Mouse (Mus musculus) intestine, postnatal 0 days (tissue): Measurements from ENCODE around the gene Ccdc70. TPM values are rescaled to one million over a fixed set of nuclear protein-coding genes. Genes with fewer than 3 reads are reported as not detected.

Experiments
- ATAC-seq: fragments of 200-750 bp; cut with Nextera tagmentation; 2 replicates; pipeline ENCODE4 v1.8.0; 2017; ENCODE audit warnings: mild to moderate bottlenecking, moderate TSS enrichment, moderate library complexity
- H3K27ac ChIP-seq: fragments of 300-500 bp; sonication (generic); 2 replicates; pipeline ENCODE4 v1.5.1; 2014; ENCODE audit warnings: mild to moderate bottlenecking, low read depth, low read length, moderate library complexity
- H3K27me3 ChIP-seq: fragments of 300-500 bp; sonication (generic); replicated peaks from 2 replicates; pipeline ENCODE4 v1.6.1; 2014; ENCODE audit warnings: low read length, mixed read lengths; ENCODE audit not compliant: control insufficient read depth, insufficient read depth
- H3K36me3 ChIP-seq: fragments of 300-500 bp; sonication (generic); 2 replicates; pipeline ENCODE4 v1.6.1; 2014; ENCODE audit warnings: mild to moderate bottlenecking, moderate library complexity; ENCODE audit not compliant: control insufficient read depth, insufficient read depth
- H3K4me1 ChIP-seq: fragments of 300-500 bp; sonication (generic); replicated peaks from 2 replicates; pipeline ENCODE4 v1.6.1; 2014; ENCODE audit warnings: antibody characterized with exemption, low read length, mixed read lengths; ENCODE audit not compliant: control insufficient read depth, insufficient read depth
- H3K4me2 ChIP-seq: fragments of 300-500 bp; sonication (generic); replicated peaks from 2 replicates; pipeline ENCODE4 v1.6.1; 2014; ENCODE audit warnings: low read depth, mild to moderate bottlenecking, moderate library complexity
- H3K4me3 ChIP-seq: fragments of 300-500 bp; sonication (generic); 2 replicates; pipeline ENCODE4 v1.5.1; 2014; ENCODE audit warnings: low read depth, low read length
- H3K9ac ChIP-seq: fragments of 300-500 bp; sonication (generic); 2 replicates; pipeline ENCODE4 v1.6.1; 2014; ENCODE audit warnings: mild to moderate bottlenecking, low read depth, low read length
- H3K9me3 ChIP-seq: fragments of 300-500 bp; sonication (generic); 2 replicates; pipeline ENCODE4 v1.6.1; 2016; ENCODE audit warnings: mixed run types; ENCODE audit not compliant: control insufficient read depth
- CTCF ChIP-seq: sonication (generic); IDR thresholded peaks from 2 replicates; pipeline ENCODE4 v1.5.1; 2016; ENCODE audit warnings: low read depth, mild to moderate bottlenecking, control low read depth, antibody characterized with exemption, moderate library complexity
- WGBS: fragments of 180-500 bp; shearing (Covaris S2); extraction: QIAGEN DNeasy Blood & Tissue Kit; methylation state at CpG from one replicate; pipeline ENCODE4 v1.1.7; 2014; 5-methylcytosine and 5-hydroxymethylcytosine counted together
- polyA plus RNA-seq: library from polyadenylated mRNA; unstranded; fragments of >200 nt; fragmentation: Nextera tagmentation; extraction: Ambion mirVana; gene quantifications from 2 replicates; pipeline ENCODE4 v1.2.1, GENCODE M21; 2015

Ccdc70 gene
- polyA plus RNA-seq, 1 experiment from 2014 or later: not detected

DNA sequence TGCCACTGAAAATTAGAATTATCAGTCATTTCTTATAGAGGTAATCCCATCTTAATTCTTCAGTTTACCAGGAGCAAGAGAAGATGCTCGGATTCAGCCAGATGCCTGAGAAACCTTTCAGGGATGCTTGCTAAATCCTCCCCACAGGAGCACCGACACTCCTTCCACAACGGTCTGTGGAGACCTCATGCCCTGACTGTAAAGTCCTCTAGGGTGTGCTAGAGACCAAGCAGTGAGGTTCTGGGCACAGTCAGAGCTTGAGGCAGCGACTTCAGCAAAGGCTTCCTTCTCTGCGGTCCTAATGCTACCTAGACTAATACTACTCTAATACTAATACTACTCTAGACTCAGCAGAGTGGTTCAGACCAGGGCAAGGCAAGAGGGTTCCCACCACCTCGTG is 22.6 kb downstream of the Ccdc70 start:
- no peaks in the 10 kb centered on the region for H3K4me1 ChIP-seq
- H3K36me3 ChIP-seq: no peaks in the 10 kb centered on the region; the same call in 1 of the 2 replicates
- WGBS: 35% methylated on average over 6 of the region's 6 CpGs
- no peak overlapping the region for H3K9ac ChIP-seq
- H3K27ac ChIP-seq: no peak overlapping the region
- no peak overlapping the region for H3K4me2 ChIP-seq
- TF ChIP-seq CTCF: peak; percentile 90
- no peak for ATAC-seq
- H3K9me3 ChIP-seq: no peaks in the 10 kb centered on the region
- H3K27me3 ChIP-seq: no peaks in the 10 kb centered on the region
- H3K4me3 ChIP-seq: no peak overlapping the region

DNA sequence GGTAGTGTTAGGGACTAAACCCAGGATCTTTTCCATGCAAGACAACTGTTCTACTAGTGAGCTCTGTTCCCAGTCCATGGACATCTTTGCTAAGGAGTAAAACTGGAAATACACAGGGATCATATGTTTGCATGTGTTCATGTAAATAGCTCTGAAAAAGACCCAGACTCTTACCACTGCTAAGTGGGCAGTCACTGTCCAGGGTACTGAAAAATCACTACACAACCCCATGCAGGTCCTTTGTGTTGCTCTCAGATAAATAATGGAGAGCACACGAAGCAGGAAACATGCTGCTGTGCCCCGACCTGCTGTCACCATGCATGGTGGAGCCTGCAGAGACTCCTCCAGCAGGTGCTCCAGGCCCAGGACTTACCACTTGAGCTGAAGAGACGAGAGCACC is 25.6 kb downstream of the Ccdc70 start:
- no peak overlapping the region for H3K4me2 ChIP-seq
- H3K36me3 ChIP-seq: no peaks in the 10 kb centered on the region; the same call in 1 of the 2 replicates
- H3K27me3 ChIP-seq: no peaks in the 10 kb centered on the region
- no peak for ATAC-seq
- H3K27ac ChIP-seq: no peak overlapping the region
- H3K4me3 ChIP-seq: no peak overlapping the region
- no peak overlapping the region for H3K9ac ChIP-seq
- H3K9me3 ChIP-seq: no peaks in the 10 kb centered on the region
- no peaks in the 10 kb centered on the region for H3K4me1 ChIP-seq
- WGBS: 51% methylated on average over 3 of the region's 3 CpGs
- no peak for TF ChIP-seq CTCF

DNA sequence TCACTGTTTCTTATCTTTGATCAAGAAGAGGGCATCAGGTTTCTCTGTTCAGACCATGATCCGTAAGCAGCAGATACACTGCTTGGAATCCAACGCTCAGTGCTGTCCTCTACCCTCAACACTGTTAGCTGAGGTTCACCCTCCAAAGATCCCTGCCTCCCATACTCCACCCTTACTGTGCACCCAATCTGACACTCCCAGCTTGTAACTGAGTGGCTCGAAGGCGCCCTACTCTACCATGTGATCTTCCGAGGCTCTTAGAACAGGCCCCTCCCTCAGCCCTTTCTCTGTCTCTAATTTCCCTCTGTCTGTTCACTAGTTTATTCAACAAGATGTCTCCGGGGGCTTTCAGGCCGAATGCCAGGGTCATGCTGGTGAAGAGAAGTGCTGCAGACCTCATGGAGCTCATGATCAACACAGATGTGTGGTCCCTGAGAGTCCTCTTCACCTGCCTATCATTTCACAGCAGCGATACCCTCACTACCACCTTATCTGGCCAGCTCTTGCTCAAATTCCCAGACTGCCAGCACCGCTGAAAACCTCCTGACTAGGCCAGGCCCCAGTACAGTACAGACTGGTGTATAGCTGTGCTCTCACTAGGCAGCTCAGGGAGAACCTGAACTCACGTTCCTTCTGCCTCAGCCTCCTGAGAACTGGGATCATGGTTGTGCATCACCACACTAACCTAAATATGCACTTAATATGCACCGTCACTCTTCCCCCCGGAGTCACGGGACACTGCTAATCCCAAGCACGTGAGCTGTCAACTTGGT is 35.4 kb downstream of the Ccdc70 start:
- H3K27ac ChIP-seq: no peak overlapping the region
- no peak for TF ChIP-seq CTCF
- H3K9me3 ChIP-seq: no peaks in the 10 kb centered on the region
- H3K4me1 ChIP-seq: no peaks in the 10 kb centered on the region
- H3K36me3 ChIP-seq: no peaks in the 10 kb centered on the region
- ATAC-seq: no peak
- H3K9ac ChIP-seq: no peak overlapping the region
- WGBS: 84% methylated on average over 14 of the region's 14 CpGs
- no peak overlapping the region for H3K4me3 ChIP-seq
- H3K27me3 ChIP-seq: no peaks in the 10 kb centered on the region
- H3K4me2 ChIP-seq: no peak overlapping the region

DNA sequence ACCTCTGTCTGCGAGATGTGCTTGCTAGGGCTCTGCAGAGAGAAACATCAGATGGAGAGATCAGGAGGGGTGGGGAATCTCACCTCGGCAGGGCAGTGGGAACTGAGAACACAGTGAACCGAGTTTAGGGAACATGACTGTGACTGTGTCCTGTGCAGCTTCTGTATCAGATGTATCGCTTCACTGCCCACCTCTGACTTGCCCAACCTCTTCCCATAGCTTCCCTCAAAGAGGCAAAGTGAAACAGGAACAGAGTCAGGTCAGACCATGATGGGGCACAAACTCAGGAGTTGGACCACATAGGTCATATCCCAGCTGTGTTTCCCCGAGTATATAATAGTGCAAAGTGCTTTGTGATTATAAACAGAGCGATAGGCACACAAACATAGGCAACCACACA is 36.8 kb downstream of the Ccdc70 start:
- H3K36me3 ChIP-seq: no peaks in the 10 kb centered on the region
- H3K27ac ChIP-seq: no peak overlapping the region
- no peak overlapping the region for H3K4me3 ChIP-seq
- H3K9me3 ChIP-seq: no peaks in the 10 kb centered on the region
- WGBS: 82% methylated on average over 6 of the region's 6 CpGs
- H3K27me3 ChIP-seq: no peaks in the 10 kb centered on the region
- no peak overlapping the region for H3K9ac ChIP-seq
- H3K4me2 ChIP-seq: no peak overlapping the region
- no peak for ATAC-seq
- H3K4me1 ChIP-seq: no peaks in the 10 kb centered on the region
- no peak for TF ChIP-seq CTCF

DNA sequence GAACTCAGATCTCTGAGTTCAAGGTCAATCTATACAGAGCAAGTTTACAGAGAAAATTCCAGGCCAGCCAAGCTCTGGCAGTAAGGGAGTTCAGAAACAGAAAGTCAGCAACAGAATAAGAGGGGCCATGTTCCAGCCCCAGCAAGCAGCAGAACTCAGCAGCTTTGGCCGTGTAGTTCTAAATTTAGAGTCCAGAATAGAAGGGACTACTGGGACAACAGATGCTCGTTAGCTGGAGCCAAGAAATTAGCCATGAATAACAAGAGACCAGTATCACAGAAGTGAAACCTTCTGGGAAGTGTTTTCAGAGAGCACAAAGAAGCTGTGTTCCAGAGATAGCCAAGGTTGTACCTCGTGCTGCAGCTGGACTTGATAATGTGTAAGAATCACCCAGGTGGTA is 39.8 kb downstream of the Ccdc70 start:
- H3K27me3 ChIP-seq: no peaks in the 10 kb centered on the region
- no peak overlapping the region for H3K9ac ChIP-seq
- no peak overlapping the region for H3K27ac ChIP-seq
- H3K4me3 ChIP-seq: no peak overlapping the region
- H3K4me2 ChIP-seq: no peak overlapping the region
- no peaks in the 10 kb centered on the region for H3K4me1 ChIP-seq
- no peak for ATAC-seq
- no peak for TF ChIP-seq CTCF
- WGBS: 75% methylated on average over 3 of the region's 3 CpGs
- H3K9me3 ChIP-seq: no peaks in the 10 kb centered on the region
- H3K36me3 ChIP-seq: no peaks in the 10 kb centered on the region

DNA sequence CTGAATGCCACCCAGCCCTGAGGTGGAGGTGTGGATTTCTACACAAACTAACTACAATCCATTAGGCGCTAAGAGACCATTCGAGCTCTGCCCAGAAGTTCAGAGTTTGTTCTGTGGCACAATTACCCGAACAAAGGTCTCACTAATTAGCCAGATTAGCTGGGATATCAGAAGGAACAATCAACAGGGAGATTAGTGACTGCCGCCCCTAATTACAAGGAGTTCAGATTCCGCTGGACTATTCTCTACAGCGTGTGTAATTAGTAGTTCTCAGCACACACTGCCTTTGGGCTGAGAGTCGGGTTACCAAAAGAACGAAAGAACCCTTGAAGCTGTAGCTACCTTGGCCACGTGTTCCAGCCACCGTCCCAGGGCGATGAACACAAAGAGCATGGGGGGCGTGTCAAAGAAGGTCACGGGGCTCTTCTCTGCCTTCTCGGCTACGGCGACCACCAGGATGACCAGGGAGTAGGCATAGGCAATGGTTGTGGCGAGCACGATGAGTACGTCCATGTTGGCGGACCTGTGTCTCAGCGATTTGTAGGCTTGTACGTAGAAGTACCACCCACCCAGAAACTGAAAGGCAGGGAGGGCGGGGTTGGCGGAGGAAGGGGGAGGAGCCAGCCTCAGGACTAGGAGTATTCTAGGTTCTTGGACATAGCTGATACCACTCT is 43.6 kb downstream of the Ccdc70 start:
- Histone ChIP-seq H3K36me3 (no peaks in the 10 kb centered on the region), H3K27ac (no peak overlapping the region), H3K4me3 (no peak overlapping the region), H3K4me2 (0 out of 2 replicates have a peak overlapping the region, but pooled peaks have one; percentile 13), H3K4me1 (no peaks in the 10 kb centered on the region), H3K9me3 (no peaks in the 10 kb centered on the region), H3K9ac (no peak overlapping the region), H3K27me3 (no peaks in the 10 kb centered on the region)
- ATAC-seq: peak; percentile 60
- TF ChIP-seq CTCF: no peak
- WGBS: 67% methylated on average over 24 of the region's 24 CpGs
